Mouse (Mus musculus) CD4-positive helper T cell, adult 2 months (primary cell): ENCODE results near the gene Ogfod1.
A peak's percentile ranks its signal among the peaks of the same experiment; 100 is the strongest.

Source experiments
- DNase-seq: peaks from one replicate; pipeline ENCODE4 v3.0.0-alpha.2; 2012; ENCODE audit warnings: low read depth, missing footprints, low spot score

Ogfod1 gene

GRCm38 (mm10) chr8:94068793-94069192, 31.8 kb downstream of the Ogfod1 start:
- DNase-seq: no peak

GRCm38 (mm10) chr8:94076461-94077192, 39.6 kb downstream of the Ogfod1 start:
- no peak for DNase-seq

DNA sequence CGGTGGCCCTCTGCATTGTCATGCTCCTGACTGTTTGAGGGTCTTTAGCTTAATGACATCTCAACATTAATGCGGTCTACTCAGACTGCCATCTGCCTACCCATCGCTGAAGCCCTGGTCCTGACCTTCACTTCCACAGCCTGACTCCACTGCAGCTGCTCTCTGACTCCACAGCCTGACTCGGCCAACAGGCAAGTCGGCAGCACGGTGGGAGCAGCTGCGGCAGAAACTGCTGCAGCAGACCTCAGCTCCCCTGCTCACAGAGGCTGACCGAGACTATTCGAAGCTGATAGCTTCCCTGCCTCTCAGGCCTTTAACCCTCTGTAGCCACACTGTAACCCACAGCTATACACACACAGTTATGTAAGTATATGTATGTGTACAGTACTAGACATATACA, 51.0 kb downstream of the Ogfod1 start:
- no peak for DNase-seq

GRCm38 (mm10) chr8:94089715-94090114, 52.7 kb downstream of the Ogfod1 start:
- no peak for DNase-seq

DNA sequence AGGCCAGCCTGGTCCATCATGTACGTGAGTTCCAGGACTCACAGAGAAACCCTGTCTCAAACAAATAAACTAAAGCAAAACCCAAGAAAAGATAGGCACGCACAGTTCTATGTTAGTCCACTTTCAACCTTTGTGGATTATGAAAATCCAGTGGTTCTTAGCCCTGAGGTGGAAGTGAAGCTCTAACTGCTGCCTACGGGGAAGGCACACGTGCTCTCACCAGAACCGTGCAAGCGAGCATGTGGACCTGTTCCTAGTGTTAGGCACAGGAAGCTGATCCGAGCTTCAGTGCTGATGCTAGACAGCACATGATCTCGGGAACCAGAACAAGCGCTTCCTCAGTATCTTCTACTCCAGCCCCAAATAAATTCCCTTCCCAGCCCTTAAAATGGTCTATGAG, 55.9 kb downstream of the Ogfod1 start:
- no peak for DNase-seq

GRCm38 (mm10) chr8:94094281-94094680, 57.3 kb downstream of the Ogfod1 start:
- DNase-seq: no peak

DNA sequence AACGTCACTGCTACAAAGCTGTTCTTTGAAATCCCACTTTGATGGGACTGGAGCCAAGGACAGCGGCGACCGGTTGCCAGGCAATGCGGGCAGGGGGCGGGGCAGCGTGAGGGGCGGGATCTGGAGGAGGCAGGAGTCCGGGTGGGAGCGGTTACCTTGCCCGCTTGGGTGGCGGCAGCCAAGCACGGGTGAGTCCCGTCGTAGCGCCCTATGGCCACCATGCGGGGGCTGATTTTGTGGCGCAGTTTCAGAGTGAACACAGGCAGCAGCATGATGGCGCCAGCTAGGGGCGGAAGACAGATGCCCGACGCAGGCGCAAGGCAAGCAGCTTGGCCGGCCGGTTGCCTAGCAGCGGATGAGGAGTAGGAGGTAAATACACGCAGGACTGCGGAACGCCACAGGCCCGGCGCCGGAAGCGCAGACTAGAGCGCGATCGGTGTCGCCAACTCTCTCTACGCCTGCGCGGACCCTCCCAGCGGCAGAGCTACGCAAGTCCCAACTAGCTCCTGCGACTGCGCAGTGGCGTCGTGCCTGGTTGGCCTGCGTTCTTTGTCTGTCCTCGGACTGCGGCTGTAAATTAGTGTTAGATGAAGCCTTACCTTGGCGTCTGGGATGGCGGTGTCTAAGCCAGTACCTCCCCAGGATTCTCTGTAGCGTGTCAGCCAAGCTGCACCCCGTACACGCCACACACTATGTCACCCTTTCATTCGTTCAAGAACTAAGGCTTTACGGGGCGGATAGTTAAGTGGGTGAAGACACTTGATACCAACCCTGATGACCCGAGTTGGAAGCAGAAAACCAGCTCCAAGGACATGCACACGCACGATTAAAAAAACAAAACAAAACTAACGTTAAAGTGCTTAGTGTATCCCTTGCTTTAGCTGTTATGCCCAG, 61.3 kb downstream of the Ogfod1 start, which contains the start of gene Bbs2:
TSS of gene Bbs2 (minus strand) at position 848 of the 894 bp plus-strand sequence.
- peak; percentile 100 for DNase-seq

- DNase-seq: no peak
These were observed 62.0 kb downstream of the Ogfod1 start for GRCm38 (mm10) chr8:94098996-94099395.

- DNase-seq: no peak
These were observed 67.1 kb downstream of the Ogfod1 start for GRCm38 (mm10) chr8:94104146-94104545.

DNA sequence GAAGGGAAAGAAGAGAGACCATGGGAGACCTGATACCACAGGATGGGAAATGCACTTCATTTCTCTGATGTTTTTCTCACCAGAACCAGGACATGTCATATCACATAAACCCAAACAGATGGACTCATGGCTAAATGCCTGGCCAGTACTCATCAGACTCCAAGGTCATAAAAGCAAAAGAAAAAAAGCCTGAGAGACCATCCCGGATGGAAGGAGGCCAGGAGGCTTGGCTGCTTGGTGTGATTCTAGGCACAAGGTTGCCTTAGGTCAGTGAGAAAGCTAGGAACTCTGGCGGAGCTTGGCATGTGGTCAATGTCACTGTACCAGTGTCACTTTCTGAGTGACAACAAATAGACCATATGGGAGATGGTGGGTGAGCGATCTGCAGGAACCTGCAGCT, 70.9 kb downstream of the Ogfod1 start:
- no peak for DNase-seq

GRCm38 (mm10) chr8:94109396-94109795, 72.4 kb downstream of the Ogfod1 start:
- no peak for DNase-seq

DNA sequence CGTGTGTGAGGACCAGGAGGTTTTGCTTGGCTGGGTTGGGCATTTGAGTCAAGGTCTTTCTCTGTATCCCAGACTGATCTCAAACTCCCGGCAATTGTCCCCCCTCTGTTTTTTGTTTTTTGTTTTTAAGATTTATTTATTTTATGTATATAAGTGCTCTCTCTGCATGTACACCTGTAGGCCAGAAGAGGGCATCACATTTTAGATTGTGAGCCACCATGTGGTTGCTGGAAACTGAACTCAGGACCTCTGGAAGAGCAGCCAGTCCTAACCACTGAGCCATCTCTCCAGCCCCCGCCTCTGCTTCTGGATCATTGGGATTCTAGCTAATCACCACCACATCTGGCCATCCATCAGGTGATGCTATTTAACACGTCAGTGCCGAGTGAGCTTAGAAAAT, 72.8 kb downstream of the Ogfod1 start:
- no peak for DNase-seq

DNA sequence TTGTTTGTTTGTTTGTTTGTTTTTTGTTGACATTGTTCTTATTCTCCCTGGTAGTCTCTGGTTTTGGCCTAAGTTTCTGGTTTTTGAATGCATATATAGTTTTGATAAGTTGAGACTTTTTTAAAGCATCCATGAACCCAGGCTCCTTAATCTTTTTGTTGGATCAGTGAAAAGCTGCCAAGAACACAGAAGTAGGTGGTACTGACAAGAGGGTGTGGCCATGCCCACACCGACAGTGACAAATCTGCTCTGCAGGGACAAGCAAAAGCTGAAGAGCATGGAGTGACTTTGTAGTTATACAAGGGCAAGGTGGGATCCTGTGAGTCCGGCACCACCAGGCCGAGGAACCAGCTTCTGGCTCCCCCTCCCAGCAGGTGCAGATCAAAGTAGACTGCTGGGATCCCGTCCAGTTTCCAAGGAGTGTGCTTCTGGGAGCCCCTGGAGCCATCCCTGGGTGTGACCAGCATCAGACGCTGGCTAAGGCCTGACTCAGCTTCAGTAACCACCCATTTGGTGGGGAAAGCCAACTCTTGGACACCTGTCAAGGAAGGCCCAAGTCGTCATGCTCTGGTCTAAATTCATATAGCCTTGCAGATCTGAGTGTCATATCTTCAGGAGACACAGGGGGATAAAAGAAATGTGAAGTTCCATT, 73.7 kb downstream of the Ogfod1 start:
- DNase-seq: no peak

GRCm38 (mm10) chr8:94113435-94113834, 76.4 kb downstream of the Ogfod1 start:
- no peak for DNase-seq

GRCm38 (mm10) chr8:94113972-94114371, 77.0 kb downstream of the Ogfod1 start:
- no peak for DNase-seq
